Mouse (Mus musculus): ENCODE measurements around the gene Ccr10.

DNA sequence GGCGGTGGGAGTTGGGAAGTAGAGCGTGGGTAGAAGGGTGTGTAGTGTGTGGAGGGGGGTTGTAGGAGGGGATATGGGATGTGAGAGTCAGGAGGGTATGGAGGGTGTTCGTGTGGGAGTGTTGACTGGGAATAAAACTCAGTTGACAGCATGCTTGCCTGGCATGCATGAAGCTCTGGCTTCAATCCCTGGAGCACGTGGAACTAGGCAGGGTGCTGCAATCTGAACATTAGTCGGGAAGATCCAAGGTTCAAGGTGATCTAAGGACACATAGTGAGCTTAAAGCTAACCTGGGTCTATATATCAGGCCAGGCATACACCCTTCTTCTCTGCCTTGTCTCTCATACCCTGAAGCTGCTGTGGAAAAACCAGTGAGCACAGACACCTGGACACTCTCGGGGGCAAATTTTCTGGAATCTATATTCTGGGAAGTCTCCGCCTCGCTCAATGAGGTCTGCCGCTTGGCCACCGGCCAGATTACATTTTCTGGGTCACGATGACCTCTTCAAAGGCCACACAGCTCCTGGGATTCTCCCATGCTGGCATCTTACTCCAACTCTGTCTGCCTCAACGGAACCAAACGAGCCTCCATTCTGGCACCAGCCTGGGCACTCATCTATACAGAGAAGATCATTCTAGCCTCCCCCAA, 40.9 kb downstream of the Ccr10 start:
- no peak for TF ChIP-seq EP300 (IDR thresholded peaks at IDR 0.05; ENCODE audit: low read depth)
- no peak for TF ChIP-seq CTCF (IDR thresholded peaks at IDR 0.05; ENCODE audit: low read depth)

Data from liver, postnatal 0 days (tissue).